ENCODE assay signal across 27 mouse cellular contexts in the genomic region with DNA sequence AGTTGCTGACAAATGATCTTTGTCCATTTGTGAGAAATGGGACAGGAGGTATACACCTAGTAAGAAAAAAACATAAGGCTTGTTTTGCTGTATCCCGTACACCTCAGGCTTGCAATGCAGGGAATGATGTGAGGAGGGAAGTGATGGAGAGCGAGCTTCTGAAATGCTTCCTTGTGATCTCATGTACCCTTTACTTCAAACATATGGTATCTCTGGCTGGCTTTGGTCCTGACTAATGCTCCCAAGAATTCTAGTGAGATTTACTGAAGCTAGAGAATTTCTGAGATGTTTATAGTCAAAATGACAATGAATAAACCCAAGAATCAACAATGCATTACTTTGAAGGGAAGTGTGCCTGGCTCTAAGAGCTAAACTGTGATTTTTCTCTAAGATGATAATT. TPM values are rescaled to one million over a fixed set of nuclear protein-coding genes. Genes with fewer than 3 reads are reported as not detected.
DNase-seq lines count a peak whose midpoint lies in the region; ATAC-seq and TF ChIP-seq lines count a peak whose summit lies in the region.
"Had no signal": no experiment of that assay in that cellular context is flagged by ENCODE, and none has a peak within 500 bp of the region (broad histone marks: within the 10 kb centered on the region; RNA-seq: fewer than 3 reads in every experiment).

No protein-coding gene starts in this region.

- WGBS in stomach, embryonic 16.5 days, result 57% methylated on average over 2 of the region's 2 CpGs
- WGBS in stomach, postnatal 0 days, result 65% methylated on average over 2 of the region's 2 CpGs
- WGBS in midbrain, embryonic 13.5 days, result 96% methylated on average over 2 of the region's 2 CpGs

- no peak overlapping the region for H3K27ac ChIP-seq in stomach, embryonic 16.5 days (ENCODE audit: low read length)
- H3K27ac ChIP-seq in stomach, postnatal 0 days (replicated peaks), result no peak overlapping the region
- H3K27ac ChIP-seq in midbrain, embryonic 13.5 days, result no peak overlapping the region
- H3K27ac ChIP-seq: embryonic facial prominence, embryonic 13.5 days; embryonic facial prominence, embryonic 15.5 days; forebrain, embryonic 13.5 days; forebrain, embryonic 15.5 days had no signal

- no peak for TF ChIP-seq EP300 in stomach, postnatal 0 days (optimal IDR thresholded peaks at IDR 0.05)

- H3K4me1 ChIP-seq in stomach, embryonic 16.5 days (ENCODE audit: control insufficient read depth, insufficient read depth, low read length), result peaks cover 4% of the 10 kb centered on the region; the same call in 1 of the 2 replicates
- no peaks in the 10 kb centered on the region for H3K4me1 ChIP-seq in stomach, postnatal 0 days (replicated peaks; ENCODE audit: control insufficient read depth, insufficient read depth)
- H3K4me1 ChIP-seq in midbrain, embryonic 13.5 days (replicated peaks), result peaks cover 18% of the 10 kb centered on the region

- no peak overlapping the region for H3K9ac ChIP-seq in stomach, embryonic 16.5 days (ENCODE audit: low read length)
- H3K9ac ChIP-seq in stomach, postnatal 0 days (ENCODE audit: low read length), result no peak overlapping the region
- no peak overlapping the region for H3K9ac ChIP-seq in midbrain, embryonic 13.5 days (replicated peaks)
- H3K9ac ChIP-seq: embryonic facial prominence, embryonic 13.5 days; embryonic facial prominence, embryonic 15.5 days; forebrain, embryonic 13.5 days; forebrain, embryonic 15.5 days; forebrain, postnatal 0 days had no signal

- peak; percentile 50; the same call in 1 of the 2 replicates for ATAC-seq in stomach, embryonic 16.5 days (ENCODE audit: insufficient read depth, low FRiP score)
- ATAC-seq in stomach, postnatal 0 days (ENCODE audit: low FRiP score, low TSS enrichment), result no peak; the same call in 1 of the 2 replicates
- ATAC-seq in Patski, result peak; percentile 76
- no peak for ATAC-seq in midbrain, embryonic 13.5 days
- ATAC-seq: CD4-positive, CD25-positive, alpha-beta regulatory T cell, adult 4 months; forebrain, embryonic 13.5 days; forebrain, embryonic 15.5 days; forebrain, postnatal 0 days had no signal

- H3K4me2 ChIP-seq in stomach, embryonic 16.5 days (ENCODE audit: low read depth, low read length), result no peak overlapping the region
- no peak overlapping the region for H3K4me2 ChIP-seq in stomach, postnatal 0 days (replicated peaks; ENCODE audit: low read depth)
- no peak overlapping the region for H3K4me2 ChIP-seq in midbrain, embryonic 13.5 days (replicated peaks)
- H3K4me2 ChIP-seq: embryonic facial prominence, embryonic 13.5 days; embryonic facial prominence, embryonic 15.5 days; forebrain, embryonic 13.5 days; forebrain, embryonic 15.5 days had no signal

- H3K36me3 ChIP-seq in stomach, embryonic 16.5 days (ENCODE audit: control insufficient read depth, insufficient read depth, low read length), result no peaks in the 10 kb centered on the region
- no peaks in the 10 kb centered on the region for H3K36me3 ChIP-seq in stomach, postnatal 0 days (ENCODE audit: control insufficient read depth, insufficient read depth, low read length)
- H3K36me3 ChIP-seq in midbrain, embryonic 13.5 days, result no peaks in the 10 kb centered on the region
- H3K36me3 ChIP-seq: forebrain, embryonic 15.5 days; G1E had no signal

- no peak overlapping the region for H3K4me3 ChIP-seq in stomach, embryonic 16.5 days (replicated peaks; ENCODE audit: low read length)
- H3K4me3 ChIP-seq in stomach, postnatal 0 days (ENCODE audit: low read depth, low read length), result no peak overlapping the region
- no peak overlapping the region for H3K4me3 ChIP-seq in midbrain, embryonic 13.5 days (replicated peaks)
- H3K4me3 ChIP-seq: embryonic facial prominence, embryonic 13.5 days; embryonic facial prominence, embryonic 15.5 days; forebrain, embryonic 13.5 days; forebrain, embryonic 15.5 days had no signal

- in situ Hi-C loops in Patski (cut with MboI; ENCODE audit: low pct_unique_long_range_greater_than_20kb), result no loop called here

- H3K9me3 ChIP-seq in stomach, embryonic 16.5 days (replicated peaks; ENCODE audit: control insufficient read depth, low read length), result no peaks in the 10 kb centered on the region
- H3K9me3 ChIP-seq in stomach, postnatal 0 days (ENCODE audit: control insufficient read depth, low read length), result no peaks in the 10 kb centered on the region
- no peaks in the 10 kb centered on the region for H3K9me3 ChIP-seq in midbrain, embryonic 13.5 days
- H3K9me3 ChIP-seq: embryonic facial prominence, embryonic 13.5 days; embryonic facial prominence, embryonic 15.5 days; forebrain, embryonic 13.5 days; forebrain, embryonic 15.5 days had no signal

- CTCF ChIA-PET in Patski (lab: Charles Lee), result interaction anchor here (0.7 to 2.5 kb wide), 3 partner anchors 10 to 94 kb away, joined by 3 to 6 read pairs (median 3); no protein-coding TSS in a partner anchor

- TF ChIP-seq CTCF in stomach, postnatal 0 days (IDR thresholded peaks at IDR 0.05; ENCODE audit: low read depth), result no peak
- no peak for TF ChIP-seq CTCF in Patski (IDR thresholded peaks at IDR 0.05)

- H3K27me3 ChIP-seq in stomach, embryonic 16.5 days (ENCODE audit: control insufficient read depth, insufficient read depth, low read length), result no peaks in the 10 kb centered on the region
- no peaks in the 10 kb centered on the region for H3K27me3 ChIP-seq in stomach, postnatal 0 days (ENCODE audit: control insufficient read depth, insufficient read depth, low read length)
- no peaks in the 10 kb centered on the region for H3K27me3 ChIP-seq in Patski
- no peaks in the 10 kb centered on the region for H3K27me3 ChIP-seq in midbrain, embryonic 13.5 days
- H3K27me3 ChIP-seq: CH12.LX; embryonic facial prominence, embryonic 13.5 days; embryonic facial prominence, embryonic 15.5 days; forebrain, embryonic 13.5 days; forebrain, embryonic 15.5 days had no signal

- POLR2A ChIA-PET in Patski (lab: Charles Lee), result no interaction called here

- no peak for DNase-seq in stomach, postnatal 0 days (ENCODE audit: low spot score)
- peak; percentile 71 for DNase-seq in Muller cell, postnatal 12 days (ENCODE audit: inconsistent ontology term)
- no peak for DNase-seq in Patski (ENCODE audit: low read depth, low spot score)
- no peak for DNase-seq in heart, postnatal 4 days
- no peak for DNase-seq in layer of hippocampus, adult 8-10 months (ENCODE audit: low spot score in 2 of 2)
- DNase-seq: adrenal gland, adult 2 months; adrenal gland, postnatal 10 days; adrenal gland, postnatal 25 days; B cell, adult 2 months; cerebellum, adult 11 months; cerebellum, adult 18-20 months; cerebellum, adult 8-10 months; cerebellum, adult 9-11 months; cerebellum, postnatal 14 days; cerebellum, postnatal 36 days; embryo, embryonic 11 days; forebrain, postnatal 0 days had no signal

RNA-seq across cellular contexts. Expression of a gene that starts 14.0 kb away (rescaled TPM):
- 75.1 and 82.4 TPM in 2 replicates for polyA plus RNA-seq in stomach, embryonic 16.5 days (2015; fragmentation: Nextera tagmentation; extraction: Ambion mirVana)
- polyA plus RNA-seq in stomach, postnatal 0 days (2015; fragmentation: Nextera tagmentation; extraction: Ambion mirVana), result 26.4 and 27.5 TPM in 2 replicates
- 36.4 TPM for polyA plus RNA-seq in Patski (2021)
- total RNA-seq in heart, postnatal 4 days (2021), result 10 to 100 TPM; 46.4 to 58.5 TPM
- polyA plus RNA-seq in midbrain, embryonic 13.5 days (2015; fragmentation: Nextera tagmentation; extraction: Ambion mirVana), result 28.2 and 29.7 TPM in 2 replicates
- 10 to 100 TPM; 68.8 to 84.1 (median 76.7) TPM for total RNA-seq in layer of hippocampus, adult 8-10 months (2022)
- total RNA-seq: common myeloid progenitor, adult 5-6 weeks had no signal
- polyA plus RNA-seq: G1E had no signal

Comparison
In these comparisons a context has a peak if more than half of its experiments do, and no peak if none do; other contexts are left out.
1. ATAC-seq: peak in stomach, embryonic 16.5 days (single experiment) and Patski (single experiment); none in stomach, postnatal 0 days (single experiment) and midbrain, embryonic 13.5 days (single experiment).